Mouse (Mus musculus): ENCODE data around the gene Cfap70. TPM values are rescaled to one million over a fixed set of nuclear protein-coding genes. Genes with fewer than 3 reads are reported as not detected.

Gene Cfap70
- polyA plus RNA-seq, 1 experiment from 2014 or later, result 0.12 TPM

DNA sequence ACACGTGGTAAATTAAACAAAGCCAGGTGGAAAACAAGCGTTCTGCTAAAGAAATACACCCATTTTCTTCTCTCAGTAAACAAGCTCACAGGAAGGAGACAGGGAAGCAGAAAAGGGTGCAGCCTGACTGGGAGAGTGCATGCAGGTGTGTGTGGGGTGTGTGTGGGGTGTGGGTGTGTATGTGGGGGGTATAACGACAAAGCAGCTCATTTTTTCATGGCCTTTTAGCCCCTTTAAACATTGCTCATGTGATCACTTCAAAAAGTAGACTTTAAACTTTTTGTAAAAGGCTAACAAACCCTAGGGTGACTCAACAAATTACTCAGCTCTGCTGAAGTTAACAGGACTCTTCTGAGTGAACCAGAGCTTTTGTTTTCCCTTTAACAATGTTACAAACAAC, 26.4 kb upstream of the Cfap70 start:
- Histone ChIP-seq H3K36me3 (ENCODE audit: control insufficient read depth, insufficient read depth, low read length) (no peaks in the 10 kb centered on the region), H3K4me3 (ENCODE audit: low read length) (peak overlapping the region; percentile 83), H3K9me3 (ENCODE audit: control insufficient read depth, low read length) (no peaks in the 10 kb centered on the region), H3K4me1 (ENCODE audit: control insufficient read depth, insufficient read depth, low read length) (peaks cover 9% of the 10 kb centered on the region), H3K27me3 (replicated peaks; ENCODE audit: control insufficient read depth, insufficient read depth, low read length) (no peaks in the 10 kb centered on the region), H3K4me2 (ENCODE audit: low read depth, low read length) (peak overlapping the region; percentile 78), H3K27ac (ENCODE audit: low read length) (peak overlapping the region; percentile 83), H3K9ac (ENCODE audit: low read depth, low read length) (no peak overlapping the region; the same call in none of the 2 replicates)
- ATAC-seq, result peak; percentile 32
- WGBS, result 25% methylated on average over 3 of the region's 3 CpGs

DNA sequence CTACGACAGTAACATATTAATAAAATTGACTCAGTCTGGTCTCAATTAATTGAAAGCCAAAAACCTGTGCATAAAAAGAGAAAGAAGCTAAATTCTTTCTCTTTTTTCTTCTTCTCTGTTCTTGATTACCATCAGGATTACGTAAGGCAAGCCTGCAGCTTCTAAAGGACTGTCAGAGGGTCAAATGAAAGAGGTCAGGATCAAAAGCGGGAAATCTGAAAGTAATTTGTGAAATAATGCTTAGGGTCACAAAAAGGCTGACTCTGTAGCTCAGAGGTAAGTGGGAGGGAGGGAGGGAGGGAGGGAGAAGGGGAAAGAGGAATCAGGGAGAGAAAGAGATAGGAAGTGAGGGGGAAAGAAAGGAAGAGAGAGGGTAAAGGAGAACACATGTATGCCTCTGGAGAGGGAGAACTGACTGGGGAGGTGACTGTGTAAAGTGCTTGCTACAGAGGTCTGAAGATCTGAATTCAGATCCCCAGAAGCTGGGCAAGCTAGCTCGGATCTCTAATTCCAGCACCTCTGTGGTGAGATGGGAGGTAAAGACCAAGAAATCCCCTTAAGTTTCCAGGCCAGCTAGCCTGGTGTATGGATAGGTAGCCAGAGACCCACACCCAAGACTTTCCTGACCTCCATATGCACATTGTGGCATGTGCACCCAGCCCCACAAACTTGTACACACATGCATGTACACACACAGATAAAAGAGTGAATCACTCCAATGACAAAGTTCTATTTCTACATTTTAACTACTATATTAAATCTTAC, 25.4 kb upstream of the Cfap70 start:
- 75% methylated on average over 4 of the region's 4 CpGs for WGBS
- Histone ChIP-seq H3K4me2 (ENCODE audit: low read depth, low read length) (no peak overlapping the region), H3K9me3 (ENCODE audit: control insufficient read depth, low read length) (no peaks in the 10 kb centered on the region), H3K9ac (ENCODE audit: low read depth, low read length) (0 out of 2 replicates have a peak overlapping the region, but pooled peaks have one; percentile 10), H3K4me1 (ENCODE audit: control insufficient read depth, insufficient read depth, low read length) (peaks cover 9% of the 10 kb centered on the region), H3K27me3 (replicated peaks; ENCODE audit: control insufficient read depth, insufficient read depth, low read length) (no peaks in the 10 kb centered on the region), H3K27ac (ENCODE audit: low read length) (no peak overlapping the region), H3K36me3 (ENCODE audit: control insufficient read depth, insufficient read depth, low read length) (no peaks in the 10 kb centered on the region), H3K4me3 (ENCODE audit: low read length) (no peak overlapping the region)
- no peak for ATAC-seq

DNA sequence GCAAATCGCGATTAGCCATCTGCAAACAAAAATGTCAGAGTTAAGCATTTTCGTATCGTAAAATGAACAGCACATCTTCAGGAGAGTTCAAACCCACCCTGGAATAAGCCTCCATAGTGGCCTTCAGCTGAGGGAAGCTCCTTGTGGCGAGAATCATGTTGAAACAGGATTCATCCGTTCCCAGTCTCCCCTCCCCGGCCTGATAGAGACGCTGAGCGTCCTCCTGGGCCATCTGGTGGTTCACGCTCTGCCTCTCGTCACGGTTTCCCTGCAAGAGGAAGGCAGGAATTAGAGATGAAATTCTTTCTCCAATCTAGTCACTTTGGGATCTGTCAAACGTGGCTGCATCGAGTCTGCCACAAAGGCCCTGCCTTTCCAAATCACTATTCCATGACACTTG, 8.2 kb upstream of the Cfap70 start:
- Histone ChIP-seq H3K9me3 (ENCODE audit: control insufficient read depth, low read length) (no peaks in the 10 kb centered on the region), H3K4me3 (ENCODE audit: low read length) (no peak overlapping the region), H3K4me1 (ENCODE audit: control insufficient read depth, insufficient read depth, low read length) (no peaks in the 10 kb centered on the region), H3K36me3 (ENCODE audit: control insufficient read depth, insufficient read depth, low read length) (peaks cover 17% of the 10 kb centered on the region; the same call in 1 of the 2 replicates), H3K27me3 (replicated peaks; ENCODE audit: control insufficient read depth, insufficient read depth, low read length) (no peaks in the 10 kb centered on the region), H3K9ac (ENCODE audit: low read depth, low read length) (no peak overlapping the region), H3K27ac (ENCODE audit: low read length) (no peak overlapping the region), H3K4me2 (ENCODE audit: low read depth, low read length) (no peak overlapping the region)
- WGBS, result 73% methylated on average over 14 of the region's 14 CpGs
- ATAC-seq, result no peak

DNA sequence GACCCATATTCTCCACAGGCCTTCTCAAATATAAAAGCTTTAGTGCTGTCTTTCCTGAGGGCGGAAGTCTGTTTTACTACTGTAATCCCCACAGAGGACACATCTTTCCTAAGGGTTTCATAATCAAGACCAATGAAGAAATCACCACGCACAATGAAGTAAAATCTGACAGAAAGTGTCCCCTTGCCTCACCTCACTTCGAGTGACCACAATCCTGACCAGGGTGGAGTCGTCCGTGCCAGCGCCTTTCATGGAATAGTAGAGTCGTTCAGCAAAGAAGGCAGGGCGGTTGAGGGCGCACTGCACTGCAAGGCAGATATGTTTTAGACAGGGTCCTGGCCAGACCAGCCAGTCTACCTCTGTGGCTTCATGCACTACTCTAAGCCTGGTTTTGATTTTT, 6.4 kb upstream of the Cfap70 start:
- no peak for ATAC-seq
- H3K36me3 ChIP-seq (ENCODE audit: control insufficient read depth, insufficient read depth, low read length), result peaks cover 15% of the 10 kb centered on the region; the same call in 1 of the 2 replicates
- no peak overlapping the region for H3K27ac ChIP-seq (ENCODE audit: low read length)
- no peak overlapping the region for H3K4me2 ChIP-seq (ENCODE audit: low read depth, low read length)
- H3K27me3 ChIP-seq (replicated peaks; ENCODE audit: control insufficient read depth, insufficient read depth, low read length), result no peaks in the 10 kb centered on the region
- WGBS, result 94% methylated on average over 9 of the region's 9 CpGs
- no peak overlapping the region for H3K4me3 ChIP-seq (ENCODE audit: low read length)
- no peak overlapping the region for H3K9ac ChIP-seq (ENCODE audit: low read depth, low read length)
- H3K9me3 ChIP-seq (ENCODE audit: control insufficient read depth, low read length), result no peaks in the 10 kb centered on the region
- no peaks in the 10 kb centered on the region for H3K4me1 ChIP-seq (ENCODE audit: control insufficient read depth, insufficient read depth, low read length)

DNA sequence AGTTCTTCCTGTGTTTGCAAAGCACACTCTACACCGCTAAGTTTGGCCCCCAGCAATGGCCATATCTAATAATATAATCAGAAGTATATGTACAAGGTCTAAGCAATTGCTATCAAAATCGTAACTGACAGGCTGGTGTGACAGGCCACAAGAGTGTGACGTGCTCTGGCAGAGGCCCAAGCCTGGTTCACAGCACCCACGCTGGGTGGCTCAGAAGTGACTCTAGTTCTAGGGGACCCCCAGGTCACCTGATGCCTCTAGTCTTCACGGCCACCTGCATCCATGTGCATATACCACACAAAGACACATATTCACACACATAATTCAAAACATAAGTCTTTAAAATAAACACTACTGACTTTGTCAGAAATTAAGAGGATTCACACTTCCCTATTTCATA, 903 bp upstream of the Cfap70 start:
- no peak for ATAC-seq
- no peak overlapping the region for H3K4me3 ChIP-seq (ENCODE audit: low read length)
- H3K27me3 ChIP-seq (replicated peaks; ENCODE audit: control insufficient read depth, insufficient read depth, low read length), result no peaks in the 10 kb centered on the region
- H3K4me2 ChIP-seq (ENCODE audit: low read depth, low read length), result no peak overlapping the region
- H3K9me3 ChIP-seq (ENCODE audit: control insufficient read depth, low read length), result no peaks in the 10 kb centered on the region
- 86% methylated on average over 5 of the region's 5 CpGs for WGBS
- H3K27ac ChIP-seq (ENCODE audit: low read length), result no peak overlapping the region
- H3K9ac ChIP-seq (ENCODE audit: low read depth, low read length), result no peak overlapping the region
- H3K36me3 ChIP-seq (ENCODE audit: control insufficient read depth, insufficient read depth, low read length), result peaks cover 3% of the 10 kb centered on the region; the same call in 1 of the 2 replicates
- no peaks in the 10 kb centered on the region for H3K4me1 ChIP-seq (ENCODE audit: control insufficient read depth, insufficient read depth, low read length)

DNA sequence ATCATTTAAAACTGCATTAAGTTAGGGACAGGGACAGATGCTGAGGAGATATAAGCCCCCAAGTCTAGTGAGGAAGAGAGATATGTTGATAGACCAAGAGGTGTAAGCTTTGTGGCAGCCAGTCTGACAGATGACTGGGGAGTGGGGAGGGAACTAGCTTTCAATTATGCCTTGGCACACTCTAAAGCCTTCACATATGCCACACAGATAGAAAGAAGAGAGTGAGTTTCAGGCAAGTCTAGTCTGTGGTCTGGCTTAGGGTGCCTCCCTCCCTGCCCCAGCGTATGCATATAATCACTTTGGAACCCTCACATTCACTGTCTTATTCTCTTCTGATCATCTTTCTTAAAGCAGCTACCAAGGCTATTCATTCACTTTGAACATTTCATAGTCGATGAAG, 724 bp downstream of the Cfap70 start:
- no peaks in the 10 kb centered on the region; the same call in 1 of the 2 replicates for H3K36me3 ChIP-seq (ENCODE audit: control insufficient read depth, insufficient read depth, low read length)
- no peak overlapping the region for H3K27ac ChIP-seq (ENCODE audit: low read length)
- no peak for ATAC-seq
- no peak overlapping the region; the same call in 1 of the 2 replicates for H3K9ac ChIP-seq (ENCODE audit: low read depth, low read length)
- peak overlapping the region; percentile 47 for H3K4me3 ChIP-seq (ENCODE audit: low read length)
- H3K27me3 ChIP-seq (replicated peaks; ENCODE audit: control insufficient read depth, insufficient read depth, low read length), result no peaks in the 10 kb centered on the region
- 11% methylated on average over 2 of the region's 2 CpGs for WGBS
- peak overlapping the region; percentile 61 for H3K4me2 ChIP-seq (ENCODE audit: low read depth, low read length)
- H3K9me3 ChIP-seq (ENCODE audit: control insufficient read depth, low read length), result no peaks in the 10 kb centered on the region
- H3K4me1 ChIP-seq (ENCODE audit: control insufficient read depth, insufficient read depth, low read length), result 0 out of 2 replicates have a peak, but pooled peaks cover 2% of the 10 kb centered on the region

DNA sequence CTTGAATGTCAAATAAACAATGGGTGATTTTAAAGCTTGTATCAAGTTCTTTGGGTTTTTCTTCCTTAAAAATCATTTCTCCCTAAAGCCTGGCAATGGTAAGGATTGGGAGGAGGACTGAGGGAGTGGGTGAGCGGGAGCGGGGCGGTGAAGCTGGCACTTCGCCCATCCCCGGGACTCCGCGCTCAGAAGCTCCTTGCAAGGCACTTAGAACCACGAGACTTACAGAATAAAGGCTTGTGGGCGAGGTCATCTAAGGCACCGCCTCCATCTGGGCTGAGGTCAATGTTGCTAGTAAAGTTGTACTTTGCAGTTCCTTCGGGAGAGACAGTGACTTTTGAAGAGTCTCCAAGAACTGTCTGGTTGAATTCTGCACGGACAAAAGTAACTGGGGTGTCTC, 4.8 kb downstream of the Cfap70 start:
- Histone ChIP-seq H3K4me1 (ENCODE audit: control insufficient read depth, insufficient read depth, low read length) (0 out of 2 replicates have a peak, but pooled peaks cover 2% of the 10 kb centered on the region), H3K36me3 (ENCODE audit: control insufficient read depth, insufficient read depth, low read length) (no peaks in the 10 kb centered on the region), H3K9ac (ENCODE audit: low read depth, low read length) (no peak overlapping the region), H3K4me2 (ENCODE audit: low read depth, low read length) (no peak overlapping the region), H3K9me3 (ENCODE audit: control insufficient read depth, low read length) (no peaks in the 10 kb centered on the region), H3K27ac (ENCODE audit: low read length) (no peak overlapping the region), H3K27me3 (replicated peaks; ENCODE audit: control insufficient read depth, insufficient read depth, low read length) (no peaks in the 10 kb centered on the region), H3K4me3 (ENCODE audit: low read length) (no peak overlapping the region)
- 54% methylated on average over 12 of the region's 12 CpGs for WGBS
- no peak for ATAC-seq

DNA sequence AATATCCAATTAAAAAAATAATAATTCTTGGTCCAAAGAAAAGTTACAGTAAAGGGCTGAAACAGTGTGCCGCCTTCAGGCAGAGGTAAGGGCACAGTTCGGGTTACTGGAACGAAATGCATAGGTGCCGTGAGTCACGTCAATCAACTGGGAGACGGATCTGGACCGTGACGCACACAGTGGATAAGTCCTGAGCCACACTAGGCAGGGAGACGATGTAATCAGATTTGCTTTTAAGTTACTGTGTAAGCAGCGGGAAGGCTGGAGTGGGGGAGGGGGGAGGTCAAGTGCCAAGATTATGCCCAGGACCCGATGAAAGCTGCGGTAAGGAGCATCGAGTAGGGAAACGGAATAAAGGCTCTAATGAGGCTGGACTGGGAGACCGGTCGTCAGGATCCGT, 9.8 kb downstream of the Cfap70 start:
- Histone ChIP-seq H3K36me3 (ENCODE audit: control insufficient read depth, insufficient read depth, low read length) (no peaks in the 10 kb centered on the region), H3K4me3 (ENCODE audit: low read length) (no peak overlapping the region), H3K27me3 (replicated peaks; ENCODE audit: control insufficient read depth, insufficient read depth, low read length) (no peaks in the 10 kb centered on the region), H3K4me1 (ENCODE audit: control insufficient read depth, insufficient read depth, low read length) (0 out of 2 replicates have a peak, but pooled peaks cover under 1% of the 10 kb centered on the region), H3K27ac (ENCODE audit: low read length) (no peak overlapping the region), H3K9me3 (ENCODE audit: control insufficient read depth, low read length) (no peaks in the 10 kb centered on the region), H3K4me2 (ENCODE audit: low read depth, low read length) (no peak overlapping the region), H3K9ac (ENCODE audit: low read depth, low read length) (no peak overlapping the region)
- ATAC-seq, result no peak
- WGBS, result 71% methylated on average over 17 of the region's 17 CpGs

DNA sequence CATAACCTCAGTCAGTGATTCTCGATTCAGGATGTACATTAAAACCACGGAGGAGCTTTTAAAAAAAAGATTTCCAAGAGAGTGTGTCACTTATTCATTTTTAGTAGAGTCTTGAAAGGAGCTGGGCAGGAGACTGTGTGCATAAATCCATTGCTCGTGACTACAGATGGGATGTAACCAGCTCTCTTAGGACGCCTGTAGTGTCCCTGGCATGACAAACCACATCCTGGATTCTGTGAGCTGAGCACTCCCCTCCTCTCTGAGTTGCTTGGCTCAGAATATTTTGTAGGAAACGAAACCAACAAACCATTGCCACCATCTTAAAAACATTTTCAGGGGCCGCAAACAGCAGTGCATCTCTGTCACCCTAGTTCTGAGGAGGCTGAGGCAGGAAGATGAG, 15.1 kb downstream of the Cfap70 start:
- no peak for ATAC-seq
- Histone ChIP-seq H3K4me3 (ENCODE audit: low read length) (no peak overlapping the region), H3K27me3 (replicated peaks; ENCODE audit: control insufficient read depth, insufficient read depth, low read length) (no peaks in the 10 kb centered on the region), H3K27ac (ENCODE audit: low read length) (no peak overlapping the region), H3K4me2 (ENCODE audit: low read depth, low read length) (no peak overlapping the region), H3K9me3 (ENCODE audit: control insufficient read depth, low read length) (no peaks in the 10 kb centered on the region), H3K36me3 (ENCODE audit: control insufficient read depth, insufficient read depth, low read length) (no peaks in the 10 kb centered on the region), H3K4me1 (ENCODE audit: control insufficient read depth, insufficient read depth, low read length) (no peaks in the 10 kb centered on the region), H3K9ac (ENCODE audit: low read depth, low read length) (no peak overlapping the region)
- 63% methylated on average over 6 of the region's 6 CpGs for WGBS

All from intestine, embryonic 16.5 days (tissue).